Mouse (Mus musculus): Measurements from ENCODE around the gene Neu3. TPM values are rescaled to one million over a fixed set of nuclear protein-coding genes. Genes with fewer than 3 reads are reported as not detected.

Neu3 gene
- total RNA-seq, 2 experiments from 2014 or later, result 1.6 to 1.9 TPM

DNA sequence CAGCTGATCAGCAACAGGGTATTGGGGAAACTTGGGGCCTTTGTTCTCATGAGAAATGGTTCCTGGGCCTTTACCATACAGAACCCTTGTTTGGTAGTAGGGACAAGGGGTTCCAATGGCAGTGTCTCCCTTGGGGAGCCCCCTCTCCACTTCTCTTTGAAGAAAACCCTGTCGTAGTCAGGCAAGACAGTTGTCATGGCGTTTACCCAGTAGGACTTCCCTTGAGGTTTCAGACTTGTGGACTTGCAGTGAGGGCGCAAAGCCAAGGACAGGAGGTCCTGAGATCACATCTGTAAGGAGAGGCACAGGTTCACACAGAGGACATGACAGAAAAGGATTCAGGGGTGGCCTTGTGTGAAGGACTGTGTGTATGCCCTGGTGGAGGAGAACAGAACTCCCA is 31.7 kb downstream of the Neu3 start:
- ATAC-seq (replicated peaks; ENCODE audit: poor library complexity), result no peak

DNA sequence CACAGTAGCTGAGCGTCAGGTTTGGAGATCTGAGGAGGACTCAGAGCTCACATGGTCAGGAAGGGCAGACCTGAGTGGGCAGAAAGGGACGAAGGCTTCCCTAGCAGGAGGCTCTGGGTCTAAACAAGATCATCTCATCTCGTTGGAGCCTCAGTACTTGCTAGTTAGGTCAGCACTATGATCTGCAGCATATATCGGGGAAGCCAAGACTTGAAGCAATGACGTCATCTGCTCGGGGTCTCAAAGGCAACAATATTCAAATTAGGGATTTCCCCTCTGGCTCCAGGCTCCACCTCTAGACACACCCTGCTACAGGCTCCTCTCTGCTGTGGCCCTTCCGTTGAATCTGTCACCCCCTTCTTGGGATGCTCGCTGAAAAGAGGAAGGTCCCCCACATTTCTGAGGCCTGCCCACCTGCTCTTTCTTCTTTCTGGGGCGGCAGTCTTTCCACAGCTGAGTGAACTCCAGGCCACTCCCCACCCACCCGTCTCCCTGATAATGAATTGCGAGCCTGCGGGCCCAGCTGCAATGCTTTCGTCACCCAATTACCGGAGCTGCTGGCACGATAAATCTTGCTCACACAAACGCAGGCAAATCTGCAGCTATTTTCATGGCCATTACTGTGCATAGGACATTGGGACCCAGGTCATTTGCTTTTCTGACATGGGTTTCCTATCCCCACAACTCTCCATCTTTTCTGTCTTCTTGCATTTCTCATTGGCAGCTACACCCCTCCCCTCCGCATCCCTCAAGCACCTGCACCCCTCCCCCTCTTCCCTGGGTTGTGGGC is 32.8 kb downstream of the Neu3 start:
- ATAC-seq (replicated peaks; ENCODE audit: poor library complexity), result peak; percentile 62

DNA sequence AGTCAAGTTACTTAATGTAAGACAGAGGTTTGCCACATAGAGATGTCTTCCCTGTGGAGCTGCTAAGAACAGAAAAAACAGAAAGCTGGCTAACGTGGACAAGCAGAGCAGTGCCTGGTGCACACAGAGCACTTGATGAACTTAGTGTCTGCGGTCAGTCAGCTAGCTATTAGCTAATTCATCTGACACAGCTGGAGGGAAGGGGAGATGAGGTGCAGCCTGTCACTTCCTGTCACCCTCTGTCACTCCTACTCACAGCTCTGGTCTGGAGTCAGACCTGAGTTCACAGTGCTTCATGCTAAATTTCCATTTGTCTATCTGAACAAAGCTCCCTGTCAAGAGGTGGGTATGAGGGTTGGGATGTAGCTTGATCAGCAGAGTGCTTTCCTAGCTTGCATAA is 34.1 kb downstream of the Neu3 start:
- no peak for ATAC-seq (replicated peaks; ENCODE audit: poor library complexity)

DNA sequence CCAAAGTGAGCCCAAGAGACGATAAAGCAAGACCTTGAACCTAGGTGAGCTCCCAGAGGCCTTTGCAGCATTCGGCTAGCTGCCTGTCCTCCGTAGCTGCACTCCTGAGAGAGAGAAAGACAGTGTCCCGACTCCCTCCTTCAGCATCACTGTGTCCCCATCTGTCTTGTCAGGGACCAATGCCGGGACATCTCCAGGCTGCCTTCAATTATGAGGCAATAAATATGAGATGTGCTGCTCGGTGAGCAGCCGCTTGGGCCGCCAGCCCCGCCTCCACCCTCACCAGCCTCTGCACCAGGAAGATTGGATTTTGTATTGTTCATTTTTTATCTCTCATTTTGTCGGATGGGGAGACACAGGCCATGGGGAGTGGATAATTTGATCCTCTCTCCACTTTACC is 37.4 kb downstream of the Neu3 start:
- no peak for ATAC-seq (replicated peaks; ENCODE audit: poor library complexity)

DNA sequence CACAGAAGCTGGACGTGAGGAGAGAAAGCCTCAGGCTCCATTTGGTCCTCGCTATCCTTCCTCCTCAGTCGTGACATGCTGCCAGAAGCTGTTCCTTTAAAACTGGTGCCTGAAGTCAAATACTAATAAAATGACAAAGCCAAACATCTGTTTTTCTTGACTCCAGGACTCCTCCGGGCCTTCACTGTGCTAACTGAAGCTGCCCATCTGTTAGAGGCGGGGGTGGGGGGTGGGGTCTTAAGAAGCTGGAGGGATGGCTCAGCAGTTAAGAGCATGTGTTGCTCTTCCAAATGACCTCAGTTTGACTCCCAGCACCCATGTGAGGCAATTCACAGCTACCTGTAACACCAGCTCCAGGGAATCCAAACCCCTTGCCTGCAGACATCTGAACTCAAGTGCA is 39.7 kb downstream of the Neu3 start:
- ATAC-seq (replicated peaks; ENCODE audit: poor library complexity), result no peak

DNA sequence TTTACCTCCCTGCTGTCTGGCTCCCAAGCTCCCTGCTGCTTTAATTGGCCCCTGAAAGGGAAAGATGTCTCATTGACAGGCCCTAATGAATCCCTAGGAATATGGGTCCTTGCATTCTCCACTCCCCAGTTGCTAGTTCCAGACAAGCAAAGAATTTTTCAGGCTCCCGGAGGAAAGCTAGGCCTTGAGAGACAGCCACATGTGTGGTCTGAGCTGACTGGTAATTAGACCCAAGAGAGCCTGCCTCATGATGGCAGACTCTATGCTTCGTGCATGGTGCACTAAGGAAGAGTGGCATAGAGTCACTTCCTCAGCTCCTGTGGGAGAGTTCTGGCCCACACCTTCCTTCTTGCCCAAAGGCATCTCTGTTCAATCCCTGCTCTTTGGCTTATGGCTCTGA is 40.3 kb downstream of the Neu3 start:
- ATAC-seq (replicated peaks; ENCODE audit: poor library complexity), result no peak

DNA sequence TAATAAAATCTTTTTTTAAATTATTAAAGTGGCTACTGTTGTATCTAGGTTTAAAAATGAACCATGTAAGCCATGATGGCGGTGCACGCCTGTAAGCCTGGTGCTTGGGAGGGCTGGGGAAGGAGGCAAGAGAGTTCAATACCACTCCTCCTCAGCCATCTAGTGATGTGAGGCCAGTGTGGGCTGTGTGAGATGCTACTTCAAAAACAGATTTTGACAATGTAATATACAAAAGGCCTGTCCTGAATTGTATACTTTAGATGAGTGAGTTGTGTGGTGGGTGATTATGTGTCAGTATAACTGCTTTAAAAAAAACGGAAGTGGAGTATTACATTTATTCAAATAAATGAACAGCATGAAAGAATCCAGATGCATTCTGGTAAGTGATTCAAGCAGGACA is 41.4 kb downstream of the Neu3 start:
- no peak for ATAC-seq (replicated peaks; ENCODE audit: poor library complexity)

DNA sequence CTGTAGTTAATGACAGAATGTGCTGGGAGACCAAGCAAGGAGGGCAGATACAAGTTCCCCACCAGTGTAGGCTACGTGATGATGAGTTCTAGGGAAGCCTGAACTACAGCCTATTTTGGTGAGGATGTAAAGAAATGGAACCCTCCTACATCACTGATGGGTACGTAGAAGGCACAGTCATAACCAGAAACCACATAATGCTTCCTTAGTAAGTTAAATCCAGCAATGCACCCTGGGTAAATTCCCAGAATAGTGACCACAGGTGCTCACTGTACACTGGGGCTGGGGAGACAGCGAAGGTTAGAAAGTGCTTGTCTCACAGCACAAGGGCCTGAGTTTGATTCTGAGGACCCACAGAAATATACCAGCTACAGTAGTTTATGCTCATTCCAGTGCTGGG is 42.7 kb downstream of the Neu3 start:
- no peak for ATAC-seq (replicated peaks; ENCODE audit: poor library complexity)

DNA sequence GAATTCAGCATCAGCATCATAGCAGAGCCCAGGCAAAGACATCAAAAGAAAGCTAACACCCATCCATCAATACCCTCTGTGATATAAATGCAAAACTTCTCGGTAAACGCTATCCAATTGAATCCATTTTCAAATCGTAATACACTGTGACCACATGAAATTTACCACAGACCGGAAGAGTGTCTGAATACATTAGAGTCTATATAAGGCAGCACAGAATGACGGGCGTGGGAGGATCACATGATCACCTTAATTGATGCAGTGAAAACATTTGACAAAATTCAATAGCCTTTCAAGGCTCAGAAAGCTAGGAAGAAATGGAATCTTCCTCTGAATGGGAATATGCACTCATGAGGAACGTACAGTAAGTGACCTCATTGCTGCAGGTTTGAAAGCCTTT is 44.8 kb downstream of the Neu3 start:
- no peak for ATAC-seq (replicated peaks; ENCODE audit: poor library complexity)

DNA sequence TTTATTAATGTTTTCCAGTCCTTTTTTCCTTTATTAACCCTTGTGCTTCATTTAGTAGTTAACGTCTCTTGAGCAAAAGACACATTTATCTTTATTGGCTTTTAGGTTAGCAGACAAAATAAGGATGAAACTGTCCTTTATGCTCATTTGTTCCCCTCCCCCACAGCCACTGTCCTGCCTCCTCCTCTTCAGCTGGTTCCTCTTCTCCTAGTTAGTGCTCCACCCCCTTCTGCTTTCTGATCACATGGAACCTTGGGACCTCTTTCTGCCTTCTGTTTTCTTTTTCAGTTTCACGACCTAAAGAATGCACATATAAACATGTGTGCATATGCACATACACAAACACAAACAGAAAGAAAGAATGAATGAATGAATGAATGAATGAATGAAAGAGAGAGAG is 46.3 kb downstream of the Neu3 start:
- peak; percentile 71 for ATAC-seq (replicated peaks; ENCODE audit: poor library complexity)

DNA sequence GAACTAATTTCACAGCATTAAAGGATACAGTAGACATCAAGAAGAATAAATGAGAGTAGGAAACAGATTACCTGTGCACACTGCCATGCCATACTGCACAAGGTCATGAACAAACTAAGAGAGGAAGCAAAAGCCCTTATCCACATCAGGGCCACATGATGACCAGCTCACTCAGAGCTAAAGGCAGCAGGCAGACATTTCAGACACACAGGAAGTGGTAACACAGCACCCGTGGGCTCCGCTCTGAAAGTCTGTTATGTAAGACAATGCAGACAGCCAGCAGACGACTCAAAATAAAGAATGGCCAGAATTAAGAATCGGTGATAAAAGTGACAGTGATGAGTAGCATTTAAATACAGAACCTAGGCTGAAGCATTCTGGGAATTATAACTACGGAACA is 46.8 kb downstream of the Neu3 start:
- peak; percentile 74 for ATAC-seq (replicated peaks; ENCODE audit: poor library complexity)

DNA sequence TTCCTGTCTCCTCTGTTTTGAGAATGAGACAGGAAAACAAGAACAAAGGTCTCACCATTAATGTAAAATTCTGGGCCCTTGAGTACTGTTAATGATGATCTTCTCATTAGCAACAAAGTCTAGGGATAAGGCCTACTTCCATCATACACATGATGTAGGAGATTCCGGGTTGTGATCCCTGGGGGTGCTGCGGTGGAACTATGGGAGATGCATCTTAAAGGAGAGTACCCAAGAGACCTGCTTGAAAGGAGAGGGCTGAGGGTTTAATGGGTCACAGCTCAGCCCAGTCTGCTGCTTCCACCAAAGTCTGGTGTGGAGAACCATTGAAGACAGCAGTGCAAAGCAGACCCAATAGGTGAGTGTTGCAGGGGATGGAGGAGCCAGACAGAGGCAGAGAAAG is 65.0 kb downstream of the Neu3 start, which contains the start of gene Olfr521:
Olfr521 (plus strand) TSS at position 301 of the 400 bp plus-strand sequence.
- no peak for ATAC-seq (replicated peaks; ENCODE audit: poor library complexity)

Other genes with a start within 250 kb of the Neu3 start
- gene Tpbgl, start 201.3 kb downstream of the Neu3 start, total RNA-seq (2015), result 0.07 TPM in 1 of 2 replicates, not detected in the other
- not detected in 2 replicates for gene Tpbgl, start 201.3 kb downstream of the Neu3 start, total RNA-seq (2017)
- gene Slco2b1, start 117.1 kb downstream of the Neu3 start, total RNA-seq (2015), result 0.07 and 0.10 TPM in 2 replicates
- 0.10 and 0.12 TPM in 2 replicates for gene Slco2b1, start 117.1 kb downstream of the Neu3 start, total RNA-seq (2017)
- not detected in 2 replicates for gene Olfr520, start 98.1 kb downstream of the Neu3 start, total RNA-seq (2015)
- not detected in 2 replicates for gene Olfr520, start 98.1 kb downstream of the Neu3 start, total RNA-seq (2017)
- not detected in 2 replicates for gene Olfr521, start 64.9 kb downstream of the Neu3 start, total RNA-seq (2015)
- not detected in 2 replicates for gene Olfr521, start 64.9 kb downstream of the Neu3 start, total RNA-seq (2017)
- gene Xrra1, start 30.7 kb upstream of the Neu3 start, total RNA-seq (2015), result 0.17 TPM in 1 of 2 replicates, not detected in the other
- gene Xrra1, start 30.7 kb upstream of the Neu3 start, total RNA-seq (2017), result 0.25 TPM in 1 of 2 replicates, not detected in the other
- gene Spcs2, start 35.0 kb upstream of the Neu3 start, total RNA-seq (2015), result 372 and 413 TPM in 2 replicates
- 255 and 284 TPM in 2 replicates for gene Spcs2, start 35.0 kb upstream of the Neu3 start, total RNA-seq (2017)
- gene Rnf169, start 152.0 kb upstream of the Neu3 start, total RNA-seq (2015), result 11.3 and 13.3 TPM in 2 replicates
- 14.1 and 18.3 TPM in 2 replicates for gene Rnf169, start 152.0 kb upstream of the Neu3 start, total RNA-seq (2017)
- gene Chrdl2, start 177.8 kb upstream of the Neu3 start, total RNA-seq (2015), result not detected in 2 replicates
- gene Chrdl2, start 177.8 kb upstream of the Neu3 start, total RNA-seq (2017), result not detected in 2 replicates